Mouse (Mus musculus) heart, embryonic 16.5 days (tissue): Measurements from ENCODE around the gene Snrnp25. TPM values are rescaled to one million over a fixed set of nuclear protein-coding genes. Genes with fewer than 3 reads are reported as not detected.
A peak's percentile ranks its signal among the peaks of the same experiment; 100 is the strongest.
"Not testable (repeated sequence)": the region's sequence is repeated elsewhere in the genome, so short reads cannot be mapped to it uniquely, and the experiment has no call there.

Experiments
- ATAC-seq: fragments of 200-750 bp; cut with Nextera tagmentation; replicated peaks from 2 replicates; pipeline ENCODE4 v1.8.0; 2017; ENCODE audit warnings: moderate number of reproducible peaks; ENCODE audit not compliant: insufficient read depth, low FRiP score; ENCODE audit errors: extremely low read depth
- H3K27ac ChIP-seq: fragments of 300-500 bp; sonication (generic); 2 replicates; pipeline ENCODE4 v1.5.1; 2014; ENCODE audit warnings: mild to moderate bottlenecking, low read length, control low read depth, moderate library complexity
- H3K27me3 ChIP-seq: fragments of 300-500 bp; sonication (generic); 2 replicates; pipeline ENCODE4 v1.6.1; 2014; ENCODE audit warnings: low read length, mixed read lengths; ENCODE audit not compliant: control insufficient read depth, insufficient read depth
- H3K36me3 ChIP-seq: fragments of 300-500 bp; sonication (generic); 2 replicates; pipeline ENCODE4 v1.6.1; 2014; ENCODE audit not compliant: control insufficient read depth, insufficient read depth
- H3K4me1 ChIP-seq: fragments of 300-500 bp; sonication (generic); 2 replicates; pipeline ENCODE4 v1.6.1; 2014; ENCODE audit warnings: low read length, mixed read lengths; ENCODE audit not compliant: control insufficient read depth, insufficient read depth
- H3K4me2 ChIP-seq: fragments of 300-500 bp; sonication (generic); 2 replicates; pipeline ENCODE4 v1.6.1; 2014; ENCODE audit warnings: low read depth, mild to moderate bottlenecking, control low read depth, low read length
- H3K4me3 ChIP-seq: fragments of 300-500 bp; sonication (generic); 2 replicates; pipeline ENCODE4 v1.5.1; 2014; ENCODE audit warnings: mild to moderate bottlenecking, control low read depth, low read length
- H3K9ac ChIP-seq: fragments of 300-500 bp; sonication (generic); 2 replicates; pipeline ENCODE4 v1.6.1; 2014; ENCODE audit warnings: low read length, control low read depth
- H3K9me3 ChIP-seq: fragments of 300-500 bp; sonication (generic); replicated peaks from 2 replicates; pipeline ENCODE4 v1.6.1; 2016; ENCODE audit warnings: low read length; ENCODE audit not compliant: control insufficient read depth
- WGBS: fragments of 180-500 bp; shearing (Covaris S2); extraction: QIAGEN DNeasy Blood & Tissue Kit; methylation state at CpG from one replicate; pipeline ENCODE4 v1.1.7; 2014; 5-methylcytosine and 5-hydroxymethylcytosine counted together
- polyA plus RNA-seq: library from polyadenylated mRNA; unstranded; fragments of >200 nt; fragmentation: Nextera tagmentation; extraction: Ambion mirVana; gene quantifications from 2 replicates; pipeline ENCODE4 v1.2.1, GENCODE M21; 2015

Gene Snrnp25
- polyA plus RNA-seq, 1 experiment from 2014 or later = 50.9 TPM

GRCm38 (mm10) chr11:32200075-32200601, 5.1 kb upstream of the Snrnp25 start, which contains the start of gene Il9r:
Gene Il9r (minus strand): TSS chr11:32200279.
- 0 out of 2 replicates have a peak, but pooled peaks cover 2% of the 10 kb centered on the region for H3K4me1 ChIP-seq

GRCm38 (mm10) chr11:32200992-32201391, 4.2 kb upstream of the Snrnp25 start:
- not testable (repeated sequence) for ATAC-seq, H3K4me2 ChIP-seq, H3K27ac ChIP-seq, H3K9ac ChIP-seq, H3K4me3 ChIP-seq, H3K9me3 ChIP-seq, H3K27me3 ChIP-seq, H3K36me3 ChIP-seq, H3K4me1 ChIP-seq
- 56% methylated on average over 1 of the region's 1 CpGs for WGBS

More at GRCm38 (mm10) chr11:32200075-32200601, 5.1 kb upstream of the Snrnp25 start, which contains the start of gene Il9r:
- no peak within 1 kb of the TSS for H3K4me2 ChIP-seq
- no peak within 1 kb of the TSS for H3K9ac ChIP-seq
- no peak for ATAC-seq
- H3K4me3 ChIP-seq = no peak within 1 kb of the TSS
- H3K27ac ChIP-seq = peak within 1 kb of the TSS; percentile 32; the same call in 1 of the 2 replicates
- H3K9me3 ChIP-seq = no peaks in the 10 kb centered on the region
- H3K36me3 ChIP-seq = no peaks in the 10 kb centered on the region
- 35% methylated on average over 10 of the region's 10 CpGs for WGBS
- no peaks in the 10 kb centered on the region for H3K27me3 ChIP-seq

- Histone ChIP-seq H3K36me3 (no peaks in the 10 kb centered on the region), H3K27ac (no peak overlapping the region), H3K4me3 (no peak overlapping the region), H3K9me3 (no peaks in the 10 kb centered on the region), H3K4me2 (no peak overlapping the region), H3K27me3 (no peaks in the 10 kb centered on the region), H3K4me1 (peaks cover 6% of the 10 kb centered on the region), H3K9ac (no peak overlapping the region)
- no peak for ATAC-seq
- 61% methylated on average over 11 of the region's 11 CpGs for WGBS
Observed at GRCm38 (mm10) chr11:32201922-32202685, 3.1 kb upstream of the Snrnp25 start.

- Histone ChIP-seq H3K9me3 (no peaks in the 10 kb centered on the region), H3K4me1 (peaks cover 4% of the 10 kb centered on the region), H3K36me3 (peaks cover 50% of the 10 kb centered on the region), H3K4me3 (no peak overlapping the region), H3K27ac (no peak overlapping the region), H3K4me2 (no peak overlapping the region), H3K9ac (no peak overlapping the region), H3K27me3 (no peaks in the 10 kb centered on the region)
- no peak for ATAC-seq
- WGBS = 80% methylated on average over 9 of the region's 9 CpGs
Observed at GRCm38 (mm10) chr11:32210623-32211022, 5.4 kb downstream of the Snrnp25 start.

- no peak overlapping the region for H3K27ac ChIP-seq
- no peak for ATAC-seq
- H3K9ac ChIP-seq = no peak overlapping the region
- no peaks in the 10 kb centered on the region for H3K27me3 ChIP-seq
- H3K4me2 ChIP-seq = no peak overlapping the region
- H3K9me3 ChIP-seq = no peaks in the 10 kb centered on the region
- no peak overlapping the region for H3K4me3 ChIP-seq
- peaks cover 3% of the 10 kb centered on the region; the same call in 1 of the 2 replicates for H3K4me1 ChIP-seq
- WGBS = 91% methylated on average over 18 of the region's 18 CpGs
- H3K36me3 ChIP-seq = peaks cover 31% of the 10 kb centered on the region
Observed at GRCm38 (mm10) chr11:32215372-32216162, 10.4 kb downstream of the Snrnp25 start.

GRCm38 (mm10) chr11:32216851-32217250, 11.6 kb downstream of the Snrnp25 start:
- 26% methylated on average over 8 of the region's 8 CpGs for WGBS
- no peak for ATAC-seq

GRCm38 (mm10) chr11:32218501-32219050, 13.4 kb downstream of the Snrnp25 start:
- H3K27ac ChIP-seq = no peak overlapping the region
- H3K9me3 ChIP-seq = no peaks in the 10 kb centered on the region
- H3K4me2 ChIP-seq = no peak overlapping the region
- 0 out of 2 replicates have a peak overlapping the region, but pooled peaks have one; percentile 6 for H3K9ac ChIP-seq
- 62% methylated on average over 6 of the region's 6 CpGs for WGBS
- no peak overlapping the region for H3K4me3 ChIP-seq
- no peak for ATAC-seq
- no peaks in the 10 kb centered on the region for H3K27me3 ChIP-seq
- H3K4me1 ChIP-seq = peaks cover 15% of the 10 kb centered on the region
- H3K36me3 ChIP-seq = peaks cover 8% of the 10 kb centered on the region; the same call in 1 of the 2 replicates

More at GRCm38 (mm10) chr11:32216851-32217250, 11.6 kb downstream of the Snrnp25 start:
- no peak overlapping the region for H3K4me3 ChIP-seq
- H3K9me3 ChIP-seq = no peaks in the 10 kb centered on the region
- no peak overlapping the region for H3K27ac ChIP-seq
- no peaks in the 10 kb centered on the region for H3K27me3 ChIP-seq
- H3K9ac ChIP-seq = no peak overlapping the region; the same call in 1 of the 2 replicates
- H3K4me1 ChIP-seq = peaks cover 8% of the 10 kb centered on the region; the same call in 1 of the 2 replicates
- no peak overlapping the region for H3K4me2 ChIP-seq
- peaks cover 20% of the 10 kb centered on the region for H3K36me3 ChIP-seq

- H3K4me3 ChIP-seq = no peak overlapping the region
- H3K9me3 ChIP-seq = no peaks in the 10 kb centered on the region
- H3K27ac ChIP-seq = no peak overlapping the region
- 0 out of 2 replicates have a peak, but pooled peaks cover 2% of the 10 kb centered on the region for H3K36me3 ChIP-seq
- 86% methylated on average over 10 of the region's 10 CpGs for WGBS
- ATAC-seq = no peak
- H3K27me3 ChIP-seq = no peaks in the 10 kb centered on the region
- no peak overlapping the region for H3K9ac ChIP-seq
- no peak overlapping the region for H3K4me2 ChIP-seq
- H3K4me1 ChIP-seq = peaks cover 17% of the 10 kb centered on the region
Observed at GRCm38 (mm10) chr11:32219287-32219686, 14.1 kb downstream of the Snrnp25 start.
